Mouse (Mus musculus) hindbrain, embryonic 12.5 days (tissue): ENCODE data around the gene Psmb10. TPM values are rescaled to one million over a fixed set of nuclear protein-coding genes. Genes with fewer than 3 reads are reported as not detected.

Experiments
- ATAC-seq: fragments of 200-750 bp; cut with Nextera tagmentation; 2 replicates; pipeline ENCODE4 v1.8.0; 2017; ENCODE audit warnings: moderate TSS enrichment; ENCODE audit not compliant: low FRiP score
- H3K27ac ChIP-seq: fragments of 300-500 bp; sonication (generic); 2 replicates; pipeline ENCODE4 v1.5.1; 2016; ENCODE audit warnings: mild to moderate bottlenecking
- H3K27me3 ChIP-seq: fragments of 300-500 bp; sonication (generic); 2 replicates; pipeline ENCODE4 v1.6.1; 2016; ENCODE audit warnings: mild to moderate bottlenecking
- H3K36me3 ChIP-seq: fragments of 300-500 bp; sonication (generic); 2 replicates; pipeline ENCODE4 v1.6.1; 2016; ENCODE audit warnings: mild to moderate bottlenecking
- H3K4me1 ChIP-seq: fragments of 300-500 bp; sonication (generic); 2 replicates; pipeline ENCODE4 v1.6.1; 2016
- H3K4me2 ChIP-seq: fragments of 300-500 bp; sonication (generic); replicated peaks from 2 replicates; pipeline ENCODE4 v1.6.1; 2016; ENCODE audit warnings: mild to moderate bottlenecking
- H3K4me3 ChIP-seq: fragments of 300-500 bp; sonication (generic); 2 replicates; pipeline ENCODE4 v1.5.1; 2016; ENCODE audit warnings: mild to moderate bottlenecking
- H3K9ac ChIP-seq: fragments of 300-500 bp; sonication (generic); 2 replicates; pipeline ENCODE4 v1.6.1; 2016; ENCODE audit warnings: mild to moderate bottlenecking, moderate library complexity
- H3K9me3 ChIP-seq: fragments of 300-500 bp; sonication (generic); replicated peaks from 2 replicates; pipeline ENCODE4 v1.6.1; 2016; ENCODE audit warnings: mild to moderate bottlenecking
- WGBS: fragments of 180-500 bp; shearing (Covaris S2); methylation state at CpG from one replicate; pipeline ENCODE4 v1.1.7; 2016; 5-methylcytosine and 5-hydroxymethylcytosine counted together
- polyA plus RNA-seq: library from polyadenylated mRNA; unstranded; fragments of >200 nt; fragmentation: Nextera tagmentation; extraction: Ambion mirVana; gene quantifications from 2 replicates; pipeline ENCODE4 v1.2.1, GENCODE M21; 2016

The Psmb10 gene
- polyA plus RNA-seq, 1 experiment from 2014 or later, result 27.3 TPM

- ATAC-seq, result no peak
- H3K36me3 ChIP-seq, result no peaks in the 10 kb centered on the region
- no peak overlapping the region for H3K4me2 ChIP-seq
- WGBS, result 77% methylated on average over 14 of the region's 14 CpGs
- no peak overlapping the region for H3K27ac ChIP-seq
- no peak overlapping the region for H3K9ac ChIP-seq
- peaks cover 26% of the 10 kb centered on the region for H3K27me3 ChIP-seq
- peaks cover 14% of the 10 kb centered on the region for H3K4me1 ChIP-seq
- no peak overlapping the region for H3K4me3 ChIP-seq
- no peaks in the 10 kb centered on the region for H3K9me3 ChIP-seq
These were observed 22.9 kb upstream of the Psmb10 start for GRCm38 (mm10) chr8:105961101-105961500.

DNA sequence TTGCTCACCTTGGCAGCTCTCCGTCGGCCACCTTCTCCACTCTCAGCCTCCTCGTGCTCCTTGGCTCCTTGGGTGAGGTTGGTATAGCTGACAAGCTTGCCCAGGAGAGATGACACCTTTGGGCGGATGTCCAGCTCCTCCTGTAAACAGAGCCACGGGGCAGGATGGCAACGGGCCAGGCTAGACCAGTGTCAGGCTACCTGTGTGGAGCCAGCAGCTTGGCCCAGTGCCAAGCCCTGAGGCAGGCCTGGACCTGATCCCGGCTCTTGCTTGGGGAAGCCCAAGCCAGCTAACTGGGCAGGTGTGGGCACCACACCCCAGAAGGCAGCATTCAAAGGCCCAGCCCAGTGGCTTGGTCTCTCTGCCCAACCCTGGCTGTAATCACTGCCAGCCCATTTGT, 21.1 kb upstream of the Psmb10 start:
- Histone ChIP-seq H3K4me1 (peaks cover under 1% of the 10 kb centered on the region; the same call in 1 of the 2 replicates), H3K36me3 (no peaks in the 10 kb centered on the region), H3K9ac (no peak overlapping the region), H3K27me3 (peaks cover 9% of the 10 kb centered on the region), H3K27ac (no peak overlapping the region), H3K4me3 (no peak overlapping the region), H3K4me2 (no peak overlapping the region), H3K9me3 (no peaks in the 10 kb centered on the region)
- WGBS, result 90% methylated on average over 7 of the region's 7 CpGs
- ATAC-seq, result no peak

DNA sequence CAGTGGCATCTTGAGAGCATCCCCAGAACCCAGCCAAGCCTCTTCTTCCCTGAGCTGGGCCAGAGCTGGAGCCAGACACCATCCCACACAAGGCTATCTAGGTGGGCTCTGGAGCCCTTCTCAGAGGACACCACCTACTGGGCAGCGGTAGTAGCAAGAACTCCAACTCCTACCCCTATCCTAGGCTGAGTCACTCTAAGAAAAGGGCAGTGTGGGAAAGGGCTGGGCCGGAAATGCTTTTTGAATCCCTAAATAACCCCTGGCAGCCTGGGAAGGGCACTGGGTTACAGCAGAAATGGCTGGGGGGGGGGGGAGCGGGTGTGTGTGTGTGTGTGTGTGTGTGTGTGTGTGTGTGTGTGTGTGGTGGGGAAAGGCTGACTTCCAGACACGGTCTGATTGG, 19.6 kb upstream of the Psmb10 start:
- Histone ChIP-seq H3K4me3 (no peak overlapping the region), H3K9me3 (no peaks in the 10 kb centered on the region), H3K9ac (no peak overlapping the region), H3K27ac (no peak overlapping the region), H3K4me1 (no peaks in the 10 kb centered on the region), H3K36me3 (no peaks in the 10 kb centered on the region), H3K27me3 (no peaks in the 10 kb centered on the region), H3K4me2 (no peak overlapping the region)
- 77% methylated on average over 2 of the region's 4 CpGs for WGBS
- no peak for ATAC-seq

- no peak overlapping the region for H3K4me3 ChIP-seq
- H3K36me3 ChIP-seq, result no peaks in the 10 kb centered on the region
- no peaks in the 10 kb centered on the region for H3K27me3 ChIP-seq
- no peaks in the 10 kb centered on the region for H3K4me1 ChIP-seq
- H3K27ac ChIP-seq, result no peak overlapping the region
- no peak overlapping the region for H3K9ac ChIP-seq
- no peaks in the 10 kb centered on the region for H3K9me3 ChIP-seq
- ATAC-seq, result no peak
- H3K4me2 ChIP-seq, result no peak overlapping the region
- 81% methylated on average over 4 of the region's 4 CpGs for WGBS
These were observed 18.3 kb upstream of the Psmb10 start for GRCm38 (mm10) chr8:105956556-105956955.

DNA sequence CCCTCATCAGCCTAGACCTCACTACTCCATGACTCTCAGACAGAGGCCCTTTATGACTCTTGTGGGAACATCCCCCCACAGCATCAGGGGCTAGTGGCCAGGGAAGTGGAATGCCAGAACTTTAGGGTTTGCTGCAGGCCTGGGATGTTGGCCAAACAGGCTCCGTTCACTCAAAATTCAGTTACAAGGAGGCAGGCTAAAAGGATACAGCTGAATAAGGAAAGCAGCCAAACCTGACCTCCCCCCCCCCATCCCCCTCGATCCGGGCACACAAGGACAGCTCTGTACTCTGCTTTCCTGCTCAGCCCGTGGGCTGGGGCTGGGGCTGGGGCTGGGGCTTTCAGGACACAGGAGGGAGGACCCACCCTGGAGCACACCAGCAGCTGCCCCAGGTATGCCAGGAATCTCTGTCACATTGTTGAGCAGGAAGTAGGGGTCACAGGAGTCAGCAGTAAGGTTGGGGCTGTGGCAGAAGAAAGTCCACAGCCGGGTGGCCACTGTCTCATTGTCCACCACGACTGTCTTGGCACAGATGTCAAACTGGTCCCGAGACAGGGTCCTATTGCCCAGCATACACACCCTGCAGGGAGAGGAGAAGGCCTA, 12.9 kb upstream of the Psmb10 start:
- Histone ChIP-seq H3K9ac (no peak overlapping the region), H3K4me2 (no peak overlapping the region), H3K9me3 (no peaks in the 10 kb centered on the region), H3K4me1 (no peaks in the 10 kb centered on the region), H3K27ac (peak overlapping the region; percentile 19; the same call in 1 of the 2 replicates), H3K4me3 (no peak overlapping the region), H3K27me3 (no peaks in the 10 kb centered on the region), H3K36me3 (peaks cover 7% of the 10 kb centered on the region; the same call in 1 of the 2 replicates)
- 54% methylated on average over 7 of the region's 7 CpGs for WGBS
- ATAC-seq, result no peak; the same call in 1 of the 2 replicates

- WGBS, result 83% methylated on average over 10 of the region's 10 CpGs
- Histone ChIP-seq H3K9ac (no peak overlapping the region), H3K9me3 (no peaks in the 10 kb centered on the region), H3K4me3 (no peak overlapping the region), H3K27ac (no peak overlapping the region), H3K4me2 (no peak overlapping the region), H3K36me3 (peaks cover 10% of the 10 kb centered on the region; the same call in 1 of the 2 replicates), H3K27me3 (no peaks in the 10 kb centered on the region), H3K4me1 (no peaks in the 10 kb centered on the region)
- no peak for ATAC-seq
These were observed 11.1 kb upstream of the Psmb10 start for GRCm38 (mm10) chr8:105949350-105949749.

GRCm38 (mm10) chr8:105943321-105943739, 5.1 kb upstream of the Psmb10 start, which contains the start of gene Lcat:
Lcat (minus strand) TSS chr8:105943382.
- WGBS, result 75% methylated on average over 8 of the region's 8 CpGs
- no peak within 1 kb of the TSS for H3K27ac ChIP-seq

GRCm38 (mm10) chr8:105942542-105942941, 4.3 kb upstream of the Psmb10 start:
- Histone ChIP-seq H3K9me3 (no peaks in the 10 kb centered on the region), H3K4me2 (no peak overlapping the region), H3K27ac (no peak overlapping the region), H3K4me1 (peaks cover 6% of the 10 kb centered on the region), H3K9ac (no peak overlapping the region), H3K27me3 (no peaks in the 10 kb centered on the region), H3K4me3 (no peak overlapping the region), H3K36me3 (peaks cover 4% of the 10 kb centered on the region; the same call in 1 of the 2 replicates)
- ATAC-seq, result no peak
- 93% methylated on average over 5 of the region's 5 CpGs for WGBS

More at GRCm38 (mm10) chr8:105943321-105943739, 5.1 kb upstream of the Psmb10 start, which contains the start of gene Lcat:
- H3K27me3 ChIP-seq, result no peaks in the 10 kb centered on the region
- no peak for ATAC-seq
- H3K4me1 ChIP-seq, result peaks cover under 1% of the 10 kb centered on the region
- no peak within 1 kb of the TSS for H3K4me3 ChIP-seq
- no peak within 1 kb of the TSS for H3K4me2 ChIP-seq
- no peaks in the 10 kb centered on the region for H3K9me3 ChIP-seq
- peaks cover 8% of the 10 kb centered on the region; the same call in 1 of the 2 replicates for H3K36me3 ChIP-seq
- H3K9ac ChIP-seq, result no peak within 1 kb of the TSS

- Histone ChIP-seq H3K27ac (no peak overlapping the region), H3K4me1 (peaks cover 6% of the 10 kb centered on the region), H3K36me3 (0 out of 2 replicates have a peak, but pooled peaks cover 3% of the 10 kb centered on the region), H3K4me2 (no peak overlapping the region), H3K4me3 (no peak overlapping the region), H3K9ac (no peak overlapping the region), H3K27me3 (no peaks in the 10 kb centered on the region), H3K9me3 (no peaks in the 10 kb centered on the region)
- 92% methylated on average over 11 of the region's 11 CpGs for WGBS
- no peak for ATAC-seq
These were observed 3.8 kb upstream of the Psmb10 start for GRCm38 (mm10) chr8:105942026-105942425.

DNA sequence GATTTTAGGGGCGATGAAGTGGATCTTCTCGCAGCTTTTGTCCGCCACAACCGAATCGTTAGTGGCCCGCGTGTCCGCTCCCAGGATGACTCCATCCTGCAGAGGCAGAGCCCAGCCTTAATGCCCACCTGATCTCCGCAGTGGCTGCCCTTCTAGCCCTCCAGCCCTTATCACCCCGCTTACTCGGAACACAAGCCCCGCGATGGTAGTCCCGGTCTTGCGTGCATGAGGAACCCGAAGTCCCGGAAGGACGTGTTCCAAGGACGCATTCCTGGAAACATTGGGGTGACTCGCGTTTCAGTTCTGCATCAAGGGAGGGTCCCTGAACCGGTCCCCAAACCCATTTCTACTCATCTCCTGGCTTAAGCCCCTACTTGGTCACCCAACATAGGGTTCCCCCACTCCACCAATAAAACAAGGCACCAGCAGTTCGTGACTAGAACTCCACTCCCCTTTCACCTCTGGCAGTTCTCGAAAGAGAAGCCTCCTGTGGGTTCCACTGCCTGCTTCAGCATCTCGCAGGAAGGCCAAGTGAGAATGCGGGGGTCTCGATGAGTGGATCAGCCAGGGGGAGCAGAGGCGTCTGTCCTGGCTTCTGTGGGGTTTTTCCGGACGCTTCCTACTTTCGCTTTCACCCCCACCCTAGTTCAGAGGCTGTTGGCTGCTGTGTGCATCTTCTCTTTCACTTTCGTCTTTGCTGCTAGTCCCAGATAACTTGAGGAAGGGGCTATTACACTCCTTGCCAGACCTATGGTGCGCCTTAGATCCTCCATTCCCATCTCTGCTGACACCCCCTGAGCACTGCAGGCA, 543 bp downstream of the Psmb10 start:
- H3K4me1 ChIP-seq, result peaks cover 20% of the 10 kb centered on the region
- H3K4me3 ChIP-seq, result peak overlapping the region; percentile 68
- WGBS, result 3% methylated on average over 33 of the region's 33 CpGs
- no peaks in the 10 kb centered on the region for H3K27me3 ChIP-seq
- no peaks in the 10 kb centered on the region for H3K36me3 ChIP-seq
- H3K9ac ChIP-seq, result peak overlapping the region; percentile 76
- peak overlapping the region; percentile 92 for H3K27ac ChIP-seq
- peak; percentile 43 for ATAC-seq
- H3K4me2 ChIP-seq, result peak overlapping the region; percentile 91
- no peaks in the 10 kb centered on the region for H3K9me3 ChIP-seq

DNA sequence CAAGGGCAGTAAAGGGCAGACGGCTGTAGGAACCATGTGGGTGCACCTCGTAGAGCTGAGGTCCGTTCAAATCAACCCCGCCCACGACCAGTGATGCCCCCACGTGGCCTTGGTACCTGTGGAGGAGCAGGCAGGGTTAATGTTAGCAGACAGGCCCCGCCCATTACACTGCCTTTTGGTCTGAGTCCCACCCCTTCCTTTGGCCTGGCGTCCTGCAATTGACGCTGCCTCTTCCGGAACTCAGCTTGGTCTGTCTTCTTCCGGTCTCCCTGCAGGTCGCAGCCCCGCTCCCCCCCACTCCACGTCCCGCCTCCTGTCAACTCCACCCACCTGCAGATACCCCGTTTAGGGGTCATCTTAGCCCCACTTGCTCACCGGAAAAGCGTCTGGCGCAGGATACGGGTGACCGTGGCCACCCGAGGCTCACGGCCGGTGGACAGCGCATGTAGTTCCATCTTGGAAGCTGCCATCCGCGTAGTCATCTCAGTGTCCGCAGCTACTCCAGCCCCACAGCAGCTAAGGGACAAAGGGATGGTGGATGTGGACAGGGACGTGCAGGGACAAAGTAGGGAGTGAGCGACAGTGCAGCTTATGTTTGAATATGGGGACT, 1.3 kb downstream of the Psmb10 start:
- WGBS, result 1% methylated on average over 30 of the region's 30 CpGs
- Histone ChIP-seq H3K4me1 (peaks cover 20% of the 10 kb centered on the region), H3K9ac (peak overlapping the region; percentile 76), H3K4me3 (peak overlapping the region; percentile 68), H3K9me3 (no peaks in the 10 kb centered on the region), H3K4me2 (peak overlapping the region; percentile 91), H3K27me3 (no peaks in the 10 kb centered on the region), H3K27ac (peak overlapping the region; percentile 92), H3K36me3 (peaks cover 5% of the 10 kb centered on the region; the same call in 1 of the 2 replicates)
- ATAC-seq, result peak; percentile 89
